Mouse (Mus musculus) forebrain, embryonic 14.5 days (tissue): ENCODE measurements around the gene Galnt10. TPM values are rescaled to one million over a fixed set of nuclear protein-coding genes. Genes with fewer than 3 reads are reported as not detected.

Source experiments
- ATAC-seq: fragments of 200-750 bp; cut with Nextera tagmentation; 2 replicates; pipeline ENCODE4 v1.8.0; 2017; ENCODE audit warnings: mild to moderate bottlenecking, moderate library complexity
- DNase-seq: peaks from one replicate; pipeline ENCODE4 v3.0.0-alpha.2; 2015; ENCODE audit warnings: low spot score
- H3K27ac ChIP-seq: fragments of 300-500 bp; sonication (generic); 2 replicates; pipeline ENCODE4 v1.5.1; 2014; ENCODE audit warnings: low read depth, mild to moderate bottlenecking, control low read depth, low read length, moderate library complexity
- H3K27me3 ChIP-seq: fragments of 300-500 bp; sonication (generic); replicated peaks from 2 replicates; pipeline ENCODE4 v1.6.1; 2014; ENCODE audit warnings: low read length, control low read depth, mixed read lengths; ENCODE audit not compliant: control insufficient read depth, insufficient read depth
- H3K36me3 ChIP-seq: fragments of 300-500 bp; sonication (generic); 2 replicates; pipeline ENCODE4 v1.6.1; 2014; ENCODE audit warnings: low read length, control low read depth; ENCODE audit not compliant: control insufficient read depth, insufficient read depth
- H3K4me1 ChIP-seq: fragments of 300-500 bp; sonication (generic); 2 replicates; pipeline ENCODE4 v1.6.1; 2014; ENCODE audit warnings: antibody characterized with exemption, low read length, control low read depth; ENCODE audit not compliant: control insufficient read depth, insufficient read depth
- H3K4me2 ChIP-seq: fragments of 300-500 bp; sonication (generic); 2 replicates; pipeline ENCODE4 v1.6.1; 2014; ENCODE audit warnings: mild to moderate bottlenecking, control low read depth, low read length
- H3K4me3 ChIP-seq: fragments of 300-500 bp; sonication (generic); 2 replicates; pipeline ENCODE4 v1.5.1; 2014; ENCODE audit warnings: low read depth, low read length, control low read depth
- H3K9ac ChIP-seq: fragments of 300-500 bp; sonication (generic); 2 replicates; pipeline ENCODE4 v1.6.1; 2014; ENCODE audit warnings: mild to moderate bottlenecking, low read length, control low read depth, moderate library complexity
- H3K9me3 ChIP-seq: fragments of 300-500 bp; sonication (generic); replicated peaks from 2 replicates; pipeline ENCODE4 v1.6.1; 2016; ENCODE audit warnings: low read length, control low read depth, mixed read lengths; ENCODE audit not compliant: control insufficient read depth
- WGBS: fragments of 180-500 bp; shearing (Covaris S2); extraction: QIAGEN DNeasy Blood & Tissue Kit; methylation state at CpG from one replicate; pipeline ENCODE4 v1.1.7; 2014; 5-methylcytosine and 5-hydroxymethylcytosine counted together
- polyA plus RNA-seq: library from polyadenylated mRNA; unstranded; fragments of >200 nt; fragmentation: Nextera tagmentation; extraction: Ambion mirVana; gene quantifications from 2 replicates; pipeline ENCODE4 v1.2.1, GENCODE M21; 2014

The Galnt10 gene
- polyA plus RNA-seq, 1 experiment from 2014 or later, result 6.1 TPM

- Histone ChIP-seq H3K4me3 (no peak overlapping the region), H3K36me3 (no peaks in the 10 kb centered on the region), H3K27me3 (no peaks in the 10 kb centered on the region), H3K4me2 (no peak overlapping the region), H3K4me1 (peaks cover 14% of the 10 kb centered on the region; the same call in 1 of the 2 replicates), H3K9me3 (no peaks in the 10 kb centered on the region), H3K9ac (no peak overlapping the region), H3K27ac (no peak overlapping the region)
- 87% methylated on average over 14 of the region's 14 CpGs for WGBS
- DNase-seq (no peak), ATAC-seq (no peak)
Observed at GRCm38 (mm10) chr11:57652923-57653660, 7.8 kb downstream of the Galnt10 start.

GRCm38 (mm10) chr11:57653796-57654195 lies 8.6 kb downstream of the Galnt10 start:
- peaks cover 14% of the 10 kb centered on the region; the same call in 1 of the 2 replicates for H3K4me1 ChIP-seq
- H3K4me2 ChIP-seq, result no peak overlapping the region
- no peak overlapping the region for H3K4me3 ChIP-seq
- no peaks in the 10 kb centered on the region for H3K36me3 ChIP-seq
- no peak for DNase-seq
- H3K27me3 ChIP-seq, result no peaks in the 10 kb centered on the region
- H3K27ac ChIP-seq, result no peak overlapping the region
- H3K9me3 ChIP-seq, result no peaks in the 10 kb centered on the region
- ATAC-seq, result no peak
- no peak overlapping the region for H3K9ac ChIP-seq
- WGBS, result 86% methylated on average over 5 of the region's 5 CpGs

- no peaks in the 10 kb centered on the region for H3K36me3 ChIP-seq
- no peak overlapping the region for H3K27ac ChIP-seq
- peaks cover 14% of the 10 kb centered on the region; the same call in 1 of the 2 replicates for H3K4me1 ChIP-seq
- 37% methylated on average over 4 of the region's 4 CpGs for WGBS
- no peaks in the 10 kb centered on the region for H3K9me3 ChIP-seq
- no peaks in the 10 kb centered on the region for H3K27me3 ChIP-seq
- no peak overlapping the region for H3K9ac ChIP-seq
- no peak overlapping the region for H3K4me3 ChIP-seq
- no peak for ATAC-seq
- no peak for DNase-seq
- H3K4me2 ChIP-seq, result no peak overlapping the region
Observed at GRCm38 (mm10) chr11:57654386-57654785, 9.1 kb downstream of the Galnt10 start.

- Histone ChIP-seq H3K4me2 (no peak overlapping the region), H3K4me1 (peaks cover 14% of the 10 kb centered on the region; the same call in 1 of the 2 replicates), H3K9me3 (no peaks in the 10 kb centered on the region), H3K4me3 (no peak overlapping the region), H3K36me3 (no peaks in the 10 kb centered on the region), H3K27ac (no peak overlapping the region), H3K27me3 (no peaks in the 10 kb centered on the region), H3K9ac (no peak overlapping the region)
- DNase-seq, result no peak
- no peak for ATAC-seq
- 20% methylated on average over 5 of the region's 5 CpGs for WGBS
Observed at GRCm38 (mm10) chr11:57654977-57655397, 9.7 kb downstream of the Galnt10 start.

DNA sequence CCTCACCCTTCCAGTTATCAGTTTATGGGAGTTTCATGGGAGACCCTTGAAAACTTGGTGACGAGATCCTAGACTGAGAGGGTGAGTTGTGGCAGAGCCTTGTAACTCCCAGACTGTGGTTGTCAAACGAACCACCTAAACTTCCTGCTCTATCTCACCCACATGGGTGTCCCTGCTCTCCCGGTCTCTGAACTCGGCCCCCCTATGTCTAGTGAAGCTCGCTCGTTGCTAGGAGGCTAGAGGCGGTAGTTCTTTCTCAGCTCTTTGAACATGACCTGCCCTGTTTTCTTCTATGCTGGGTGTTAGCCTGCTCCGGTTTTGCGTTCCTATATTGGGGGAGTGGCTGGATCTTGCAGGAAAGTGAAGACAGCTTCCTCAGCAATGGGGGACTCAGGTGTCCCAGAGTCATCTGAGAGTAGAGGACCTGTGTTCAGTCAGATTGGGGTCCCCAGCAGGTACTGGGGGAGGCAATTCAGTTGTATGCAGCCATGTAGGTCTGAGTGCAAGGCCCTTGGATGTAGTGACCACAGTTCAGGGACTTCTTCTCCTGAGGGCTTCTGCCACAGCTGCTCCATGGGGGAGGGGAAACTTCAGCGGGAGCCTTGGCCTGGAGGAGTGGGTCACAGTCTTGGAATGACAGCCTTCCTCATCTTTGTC lies 10.6 kb downstream of the Galnt10 start:
- Histone ChIP-seq H3K4me3 (no peak overlapping the region), H3K9me3 (no peaks in the 10 kb centered on the region), H3K27ac (no peak overlapping the region), H3K9ac (no peak overlapping the region), H3K27me3 (no peaks in the 10 kb centered on the region), H3K4me2 (no peak overlapping the region), H3K36me3 (no peaks in the 10 kb centered on the region), H3K4me1 (peaks cover 14% of the 10 kb centered on the region; the same call in 1 of the 2 replicates)
- DNase-seq (no peak), ATAC-seq (no peak)
- 53% methylated on average over 10 of the region's 10 CpGs for WGBS

DNA sequence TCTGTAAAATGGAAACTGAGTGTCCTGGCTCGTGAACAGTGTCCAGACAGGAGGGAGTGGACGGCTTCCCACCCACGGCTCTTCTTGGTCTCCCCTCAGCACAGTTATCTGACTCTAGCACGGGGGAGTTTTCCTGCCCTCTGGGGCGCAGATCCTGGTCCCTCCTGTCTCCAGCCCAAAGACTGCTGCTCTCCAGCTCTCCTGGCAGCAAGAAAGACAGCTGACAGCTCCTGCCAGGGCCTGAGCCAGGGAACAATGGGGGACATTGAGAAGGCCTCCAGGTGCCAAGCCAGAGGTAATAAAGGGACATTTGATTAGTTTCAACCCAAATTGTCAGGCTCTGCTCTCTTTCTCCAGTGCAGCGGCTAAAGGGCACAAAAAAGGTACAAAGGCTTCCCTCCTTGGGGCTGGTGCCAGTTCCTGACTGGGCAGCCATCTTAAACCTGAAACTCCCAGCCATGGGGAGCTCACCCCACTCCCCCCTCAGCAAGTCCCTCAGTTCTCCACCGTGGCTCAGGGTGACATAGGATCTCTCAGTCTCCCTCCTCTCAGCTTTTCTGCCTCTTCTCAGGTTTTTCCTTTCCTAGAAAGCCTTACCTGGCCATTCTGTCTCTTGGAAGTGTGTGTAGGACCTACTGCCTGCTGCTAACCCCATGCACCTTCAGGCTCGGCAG lies 11.5 kb downstream of the Galnt10 start:
- Histone ChIP-seq H3K4me2 (no peak overlapping the region), H3K9me3 (no peaks in the 10 kb centered on the region), H3K27ac (no peak overlapping the region), H3K4me1 (peaks cover 14% of the 10 kb centered on the region; the same call in 1 of the 2 replicates), H3K9ac (no peak overlapping the region), H3K4me3 (no peak overlapping the region), H3K36me3 (no peaks in the 10 kb centered on the region), H3K27me3 (no peaks in the 10 kb centered on the region)
- DNase-seq (peak; percentile 19), ATAC-seq (no peak)
- 31% methylated on average over 8 of the region's 8 CpGs for WGBS

DNA sequence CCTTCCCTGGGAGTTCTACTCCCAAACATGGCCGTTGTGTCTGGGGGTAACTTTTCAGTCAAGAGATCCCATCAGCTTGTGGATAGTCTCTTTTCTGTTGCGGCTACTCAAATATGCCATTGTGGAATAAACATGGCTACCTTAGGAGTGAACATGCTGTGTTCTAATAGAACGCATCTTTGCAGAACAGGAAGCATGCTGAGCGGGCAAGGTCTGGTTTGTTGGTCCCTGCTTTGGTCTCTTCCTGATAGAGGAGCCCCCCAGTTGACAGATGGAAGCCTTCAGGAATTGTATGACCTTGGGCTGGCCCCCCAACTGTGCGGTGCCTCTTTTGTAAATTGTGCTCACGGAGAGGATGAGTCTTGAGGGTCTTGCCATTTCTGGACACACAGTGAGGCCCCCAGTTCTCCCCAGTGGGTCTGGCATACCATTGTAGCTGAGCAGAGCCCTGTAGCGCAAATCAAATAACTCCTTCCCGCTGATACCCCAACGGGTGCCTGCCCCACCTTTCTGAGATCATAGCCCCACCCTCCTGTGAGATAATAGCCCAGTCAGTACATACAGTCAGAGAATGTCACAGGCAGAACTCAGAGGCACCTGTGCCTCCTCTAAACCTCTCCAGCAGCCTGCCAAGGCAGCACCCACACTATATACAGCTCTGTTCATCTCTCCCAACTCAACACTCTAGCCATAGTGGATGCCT lies 12.3 kb downstream of the Galnt10 start:
- Histone ChIP-seq H3K9ac (no peak overlapping the region), H3K27me3 (no peaks in the 10 kb centered on the region), H3K36me3 (no peaks in the 10 kb centered on the region), H3K9me3 (no peaks in the 10 kb centered on the region), H3K27ac (no peak overlapping the region), H3K4me1 (peaks cover 14% of the 10 kb centered on the region; the same call in 1 of the 2 replicates), H3K4me3 (no peak overlapping the region), H3K4me2 (no peak overlapping the region)
- 93% methylated on average over 9 of the region's 9 CpGs for WGBS
- ATAC-seq, result no peak
- DNase-seq, result no peak

DNA sequence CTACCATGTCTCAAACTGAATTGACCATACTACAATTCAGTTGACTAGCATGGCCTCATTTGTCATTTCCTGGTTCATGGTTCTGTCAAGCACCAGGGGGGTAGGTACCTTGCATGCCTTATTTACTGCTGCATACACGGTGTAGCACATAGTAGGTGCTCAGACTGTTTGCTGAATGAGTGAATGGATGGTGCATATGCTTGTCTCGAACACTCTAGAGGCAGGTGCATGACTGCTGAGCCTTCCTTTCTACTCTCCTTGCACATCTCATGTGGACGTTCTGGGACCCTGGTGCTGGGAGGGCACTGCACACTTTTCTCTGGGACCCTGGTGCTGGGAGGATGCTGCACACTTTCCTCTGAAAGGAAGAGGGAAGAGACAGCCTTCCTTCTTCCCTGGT lies 13.0 kb downstream of the Galnt10 start:
- no peak overlapping the region for H3K27ac ChIP-seq
- no peaks in the 10 kb centered on the region for H3K9me3 ChIP-seq
- no peaks in the 10 kb centered on the region for H3K36me3 ChIP-seq
- no peak overlapping the region for H3K4me3 ChIP-seq
- H3K9ac ChIP-seq, result no peak overlapping the region
- no peaks in the 10 kb centered on the region for H3K27me3 ChIP-seq
- DNase-seq (no peak), ATAC-seq (no peak)
- 88% methylated on average over 3 of the region's 3 CpGs for whole genome bisulfite sequencing
- no peak overlapping the region for H3K4me2 ChIP-seq
- H3K4me1 ChIP-seq, result peaks cover 14% of the 10 kb centered on the region; the same call in 1 of the 2 replicates
